Mouse (Mus musculus): ENCODE measurements at regions not wholly inside any gene's neighbourhood (a gene's known extent, or its start where the extent isn't known, plus 50 kb on each side); places are given as distances from the start of the nearest gene placed in this dataset.
"Not testable (repeated sequence)": the region's sequence is repeated elsewhere in the genome, so short reads cannot be mapped to it uniquely, and the experiment has no call there.

DNA sequence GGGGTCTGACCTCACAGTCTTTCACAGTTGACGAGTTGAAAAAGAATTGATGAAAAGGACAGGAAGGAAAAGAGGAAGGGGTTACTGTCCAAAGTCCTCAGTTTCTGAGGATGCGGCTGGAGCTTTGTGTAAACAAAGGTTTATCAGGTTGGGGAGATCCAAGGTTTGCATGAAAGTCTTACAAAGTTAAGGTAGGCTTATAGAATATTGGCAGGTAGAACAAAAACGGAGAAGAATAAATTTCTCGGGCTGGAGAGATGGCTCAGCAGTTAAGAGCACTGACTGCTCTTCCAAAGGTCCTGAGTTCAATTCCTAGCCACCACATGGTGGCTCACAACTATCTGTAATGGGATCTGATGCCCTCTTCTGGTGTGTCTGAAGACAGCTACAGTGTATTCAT is 60.9 kb upstream of the Acpp start:
- DNase-seq (ENCODE audit: low read depth), result not testable (repeated sequence)

DNA sequence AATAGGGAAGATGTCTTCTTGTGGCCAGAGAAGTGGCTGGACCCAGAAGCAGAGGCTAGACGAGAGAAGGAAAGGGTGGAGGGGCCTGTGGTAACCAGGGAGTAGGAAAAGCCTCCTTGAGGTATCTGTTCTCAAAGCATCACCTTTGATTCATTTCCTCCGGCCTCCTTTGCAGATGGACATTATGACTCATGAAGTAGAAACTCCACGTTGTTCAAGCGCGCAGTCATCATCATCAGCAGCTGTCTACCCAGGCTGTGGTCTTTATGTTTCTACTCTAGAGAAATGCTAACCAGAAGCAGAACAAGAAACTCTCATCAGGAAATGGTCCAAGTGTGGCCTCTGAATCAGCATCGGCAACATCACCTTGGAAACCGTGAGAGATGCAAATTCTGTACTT is 50.3 kb upstream of the Acpp start:
- DNase-seq (ENCODE audit: low read depth), result no peak
